Mouse (Mus musculus) cerebellum, postnatal 10 days (tissue): Measurements from ENCODE around the gene Cmbl.

ENCODE experiments used
- DNase-seq, 2 experiments: peaks; one replicate each; pipeline ENCODE4 v3.0.0; 2021; ENCODE audit warnings: mixed read lengths in 2 of 2

Cmbl gene

DNA sequence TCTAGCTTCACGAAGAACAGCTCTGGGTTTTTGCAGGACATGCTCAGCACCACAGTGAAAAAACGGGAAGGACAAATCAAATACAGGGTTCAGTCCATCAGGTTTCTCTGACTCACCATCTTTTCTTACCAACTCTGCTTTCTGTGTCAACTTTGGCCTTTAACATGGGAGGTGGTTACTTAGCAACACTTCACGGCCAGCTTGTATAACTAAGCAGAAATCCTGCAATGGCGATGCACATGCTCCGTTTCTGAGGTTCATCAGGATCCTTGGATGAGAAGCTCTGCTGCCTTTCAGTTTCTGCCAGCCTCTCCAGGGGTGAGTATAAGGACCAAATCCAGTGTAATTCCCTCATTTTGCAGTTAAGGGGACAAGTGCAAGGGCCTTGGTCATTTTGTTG, at the start of gene Cmbl:
Cmbl (plus strand) TSS at position 206 of the 400 bp plus-strand sequence.
- DNase-seq: no peak

DNA sequence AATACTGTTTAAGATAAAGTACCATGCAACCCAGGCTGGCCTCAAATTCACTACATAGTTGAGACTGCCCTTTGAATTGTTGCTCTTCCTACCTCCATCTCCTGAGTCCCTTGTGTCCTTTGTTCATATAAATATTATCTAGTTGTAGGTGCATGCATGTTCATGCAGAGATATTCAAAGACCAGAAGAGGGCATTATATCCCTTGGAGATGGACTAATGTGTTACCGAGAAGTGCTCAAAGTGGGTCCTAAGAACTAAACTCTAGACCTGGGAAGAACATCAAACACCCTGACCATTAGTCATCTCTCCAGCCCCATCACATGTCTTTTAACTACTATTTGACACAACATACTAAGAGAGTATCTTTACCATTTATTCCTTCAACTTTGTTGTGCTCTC, 48.0 kb upstream of the Cmbl start:
- no peak for DNase-seq

DNA sequence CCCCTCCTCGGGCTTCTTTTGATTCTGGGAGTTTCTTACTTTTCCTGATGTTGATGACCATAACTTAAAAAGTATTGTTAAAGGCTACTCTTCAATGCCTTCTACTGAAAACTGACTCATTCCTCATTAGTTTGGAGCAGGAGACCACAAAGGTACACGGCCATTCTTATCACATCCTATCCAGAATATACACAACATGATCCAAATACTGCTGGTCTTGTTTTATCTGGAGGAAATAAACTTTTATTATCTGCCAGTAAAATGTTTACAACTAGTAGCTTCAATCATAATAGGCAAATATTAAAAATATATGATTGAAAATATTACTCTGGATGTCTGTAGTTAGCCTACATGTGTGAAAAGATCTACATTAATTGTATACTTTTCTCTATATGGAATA, 46.8 kb upstream of the Cmbl start:
- DNase-seq: no peak

DNA sequence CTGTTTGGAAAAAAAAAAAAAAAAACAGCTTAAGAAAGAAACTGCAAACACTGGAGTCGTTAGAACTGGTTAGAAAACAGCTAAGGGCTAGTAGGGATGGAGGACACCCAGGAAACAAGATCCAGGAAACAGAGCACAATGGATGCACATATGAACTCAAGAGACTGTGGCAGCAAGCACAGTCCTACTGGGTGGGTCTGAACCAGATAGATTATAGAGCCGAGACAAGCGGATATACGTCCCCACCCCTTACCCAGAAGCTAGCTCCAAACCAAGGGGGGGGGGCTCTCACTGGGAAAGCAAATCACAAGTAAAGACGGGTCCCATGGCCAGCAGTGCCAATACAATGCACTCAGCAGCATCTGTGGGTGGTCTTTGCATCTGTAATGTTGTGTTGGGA, 46.2 kb upstream of the Cmbl start:
- no peak for DNase-seq

DNA sequence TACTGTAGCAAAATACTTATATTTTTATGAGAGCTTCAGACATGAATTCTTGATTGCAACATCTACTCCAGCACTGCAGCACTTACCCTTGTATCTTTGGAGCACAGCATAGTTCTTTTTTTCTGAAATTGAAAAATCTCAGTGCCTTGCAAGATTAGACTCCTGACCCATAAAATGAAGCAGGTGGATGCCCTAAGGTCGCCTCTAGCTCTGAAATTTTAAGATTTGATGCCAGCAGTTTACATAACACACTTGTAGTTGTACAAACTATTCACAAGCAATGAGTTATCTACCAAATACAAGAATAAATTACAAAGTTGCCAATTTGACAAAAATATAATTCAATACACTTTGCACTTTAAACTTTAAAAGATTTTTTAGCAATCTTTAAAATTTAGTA, 38.7 kb upstream of the Cmbl start:
- DNase-seq: no peak

DNA sequence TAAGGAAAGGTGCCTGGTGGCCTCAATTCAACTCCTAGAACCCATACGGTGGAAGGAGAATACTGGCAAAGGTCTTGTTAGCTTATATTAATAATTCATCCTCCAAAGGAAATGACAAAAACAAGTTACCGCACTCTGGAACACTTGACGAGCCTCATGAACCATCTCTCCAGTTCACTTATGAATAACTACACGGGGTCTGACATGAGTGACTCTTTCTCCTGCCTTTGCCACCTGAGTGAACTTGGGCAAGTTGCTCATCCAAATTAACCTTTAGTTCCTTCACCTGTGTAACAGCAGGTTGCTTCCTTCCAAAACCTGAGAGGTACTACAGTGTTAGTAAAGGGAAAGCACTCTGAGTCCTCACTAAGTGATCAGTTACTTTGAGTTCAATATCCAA, 36.7 kb upstream of the Cmbl start:
- no peak for DNase-seq

DNA sequence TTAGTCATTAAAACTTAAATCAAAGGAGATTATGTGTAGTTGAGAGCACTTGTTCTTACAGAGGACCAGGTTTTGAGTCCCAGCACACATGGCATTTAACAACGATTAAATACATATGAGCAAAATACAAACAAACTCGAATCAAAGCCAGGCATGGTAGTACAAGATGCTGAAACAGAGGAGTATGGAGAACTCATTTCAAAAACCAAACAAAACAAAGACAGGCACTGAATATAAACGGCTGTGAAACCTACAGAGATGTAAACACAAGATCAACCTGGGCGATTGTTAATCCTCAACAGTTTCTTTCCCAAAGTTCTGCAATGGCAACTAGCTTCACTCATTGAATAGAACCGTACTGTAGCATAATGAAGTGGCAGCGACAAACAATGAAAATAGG, 36.1 kb upstream of the Cmbl start:
- DNase-seq: no peak

DNA sequence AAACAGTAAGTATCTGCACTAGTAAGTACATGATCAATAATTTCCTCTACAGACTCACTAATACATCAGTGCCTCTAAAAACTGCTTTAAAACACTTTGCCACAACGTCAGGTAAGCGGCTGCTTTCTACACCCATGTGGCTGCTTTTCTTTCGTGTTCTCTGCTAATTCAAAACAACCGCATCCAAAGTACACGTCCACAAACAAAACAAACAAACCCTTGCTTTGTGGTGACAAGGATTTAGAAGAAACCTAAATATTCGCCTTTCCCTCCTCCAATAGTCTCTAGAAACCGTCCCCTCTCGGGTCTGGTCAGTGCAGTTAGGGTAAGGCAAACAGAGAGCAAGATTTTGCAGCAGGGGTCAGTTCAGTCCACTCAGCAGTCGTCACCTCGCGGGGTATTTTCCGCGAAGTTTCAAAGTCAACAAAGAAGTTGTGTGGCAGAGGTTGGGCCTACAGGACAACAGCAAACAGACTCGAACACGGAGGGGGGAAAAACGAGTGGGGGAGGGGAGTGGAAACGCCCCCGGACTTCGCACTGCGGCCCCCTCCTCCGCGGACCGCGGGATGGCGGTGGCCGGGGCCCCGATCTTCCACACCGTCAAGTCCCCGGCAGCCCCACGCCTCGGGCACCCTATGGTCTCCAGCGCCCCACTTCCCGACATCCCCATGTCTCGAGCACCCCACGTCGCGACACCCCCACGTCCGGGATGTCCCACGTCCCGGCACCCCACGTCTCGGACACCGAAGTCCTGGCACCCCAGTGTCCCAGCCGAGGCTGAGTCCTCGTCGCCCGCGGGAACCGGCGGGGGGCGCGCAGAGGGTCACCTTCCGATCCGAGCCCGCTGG, 35.2 kb upstream of the Cmbl start:
- peak; percentile 68 to 76 for DNase-seq

DNA sequence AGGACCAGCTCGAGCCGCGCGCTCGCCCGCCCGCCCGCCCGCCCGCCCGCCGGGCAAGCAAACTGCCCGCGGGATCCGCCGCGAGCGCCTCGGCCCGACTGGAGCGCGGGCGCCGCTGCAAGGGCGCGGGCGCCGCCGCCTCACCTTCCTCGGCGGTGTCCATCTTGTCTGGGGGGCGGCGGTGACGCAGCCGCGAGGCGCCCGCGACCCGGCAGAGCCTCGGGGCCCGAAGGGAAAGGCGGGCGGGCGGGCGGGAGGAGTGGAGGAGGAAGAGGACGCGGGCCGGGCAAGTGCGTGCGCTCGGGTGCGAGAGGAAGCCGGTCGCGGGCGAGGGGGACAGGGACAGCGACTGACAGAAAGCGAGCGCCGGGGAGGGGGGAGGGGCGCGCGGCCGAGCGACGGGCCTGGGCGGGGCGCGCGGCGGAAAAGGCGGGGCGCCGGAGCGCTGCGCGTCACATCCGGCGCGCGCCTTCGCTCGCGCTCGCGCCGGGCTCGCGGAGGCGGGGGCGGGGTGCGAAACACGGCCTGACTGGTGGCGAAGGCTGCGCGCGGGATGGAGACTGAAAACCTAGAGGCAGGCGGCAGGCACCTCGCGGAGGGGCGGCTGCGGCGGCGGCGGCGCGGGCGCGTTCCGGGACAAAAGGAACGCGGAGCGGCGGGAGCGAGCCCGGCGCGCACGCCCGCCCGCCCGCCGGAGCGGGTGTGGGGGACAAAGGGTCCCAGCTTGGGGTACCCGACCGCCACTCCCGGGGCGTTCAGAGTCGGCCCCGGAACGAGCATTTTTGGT, 34.3 kb upstream of the Cmbl start, which contains the start of gene March6:
March6 (minus strand) TSS at position 395 of the 787 bp plus-strand sequence.
- DNase-seq: peak; percentile 97 to 98

DNA sequence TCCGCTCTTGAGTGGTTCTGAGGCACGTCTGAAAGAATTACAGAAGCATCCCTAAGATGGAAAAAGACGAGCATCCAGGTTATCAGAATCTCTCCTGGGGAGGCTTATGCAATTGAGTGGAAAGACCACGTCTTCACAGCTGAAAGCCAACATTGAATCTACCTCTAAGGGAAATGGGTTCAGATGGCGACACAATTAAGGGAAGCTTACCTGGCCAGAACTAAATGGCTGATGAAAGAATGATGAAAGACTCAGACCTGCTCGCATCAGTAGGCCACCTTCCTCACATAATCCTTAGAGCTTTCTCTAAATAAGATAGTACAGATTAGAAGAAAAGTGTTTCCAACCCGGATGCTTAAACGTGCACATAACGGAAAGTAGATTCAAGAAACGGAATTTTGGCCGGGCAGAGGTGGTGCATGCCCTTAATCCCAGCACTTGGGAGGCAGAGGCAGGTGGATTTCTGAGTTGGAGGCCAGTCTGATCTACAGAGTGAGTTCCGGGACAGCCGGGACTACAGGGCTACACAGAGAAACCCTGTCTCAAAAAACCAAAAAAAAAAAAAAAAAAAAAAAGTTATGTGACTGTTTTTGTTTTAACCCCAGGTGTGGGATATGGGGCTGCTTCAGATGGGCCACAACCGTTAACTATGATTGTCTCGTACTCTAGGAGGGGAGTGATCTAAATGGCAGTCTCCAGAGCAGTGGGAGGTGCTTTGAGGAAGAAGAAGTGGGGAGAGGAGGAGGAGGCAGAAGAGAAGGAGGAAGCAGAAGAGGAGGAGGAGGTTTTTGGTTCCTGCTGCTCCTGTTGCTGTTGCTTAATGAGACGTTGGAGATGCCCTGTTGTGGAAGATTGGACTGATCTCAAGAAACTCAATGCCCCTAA, 33.5 kb upstream of the Cmbl start:
- peak in 1 of 2 experiments; percentile 20 for DNase-seq

DNA sequence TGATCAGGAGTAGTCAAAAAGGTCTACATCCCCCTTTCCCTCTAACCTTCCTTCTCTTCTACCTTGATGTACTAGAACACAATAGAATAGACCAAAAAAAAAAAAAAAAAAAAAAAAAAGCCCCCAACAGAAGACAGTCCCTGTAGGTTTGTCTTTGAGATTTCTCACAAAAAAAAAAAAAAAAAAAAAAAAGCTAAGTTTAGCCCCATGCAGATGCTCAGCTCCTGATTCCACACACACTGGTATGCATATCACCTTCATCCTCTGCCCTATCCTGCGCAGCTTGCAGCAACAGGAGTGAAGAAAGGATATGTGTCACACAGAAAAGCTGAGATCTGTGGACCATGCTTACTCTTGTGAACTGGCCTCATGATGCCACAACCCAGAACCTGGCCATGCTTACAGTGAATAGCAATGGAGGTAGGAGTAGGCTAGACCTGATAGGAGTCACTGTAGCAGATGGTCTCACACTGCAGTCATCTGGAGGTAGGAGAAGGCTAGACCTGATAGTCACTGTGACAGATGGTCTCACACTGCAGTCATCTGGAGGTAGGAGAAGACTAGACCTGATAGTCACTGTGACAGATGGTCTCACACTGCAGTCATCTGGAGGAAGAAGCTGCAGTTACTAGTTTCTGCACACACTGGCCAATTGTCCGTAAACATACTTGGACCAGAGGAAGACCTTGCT, 32.7 kb upstream of the Cmbl start:
- DNase-seq: no peak

DNA sequence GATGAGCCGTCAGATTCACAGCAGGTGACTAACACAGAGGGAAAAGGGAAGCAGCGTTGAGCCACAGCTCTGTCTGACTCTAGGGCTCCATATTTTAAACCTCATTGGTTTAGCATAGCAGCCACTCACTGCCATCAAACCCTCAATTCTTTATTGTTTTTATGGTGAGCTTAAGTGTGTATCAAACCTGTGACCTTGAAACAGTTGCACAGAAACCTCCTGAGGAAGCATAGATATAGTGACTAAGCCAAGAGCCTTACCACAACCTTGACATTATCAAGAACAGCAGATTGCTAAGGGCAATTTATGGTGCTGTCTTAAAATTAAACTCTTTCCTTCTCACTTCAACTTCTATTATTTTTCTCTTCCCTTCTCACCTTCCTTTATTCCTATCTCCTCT, 31.7 kb upstream of the Cmbl start:
- DNase-seq: no peak

DNA sequence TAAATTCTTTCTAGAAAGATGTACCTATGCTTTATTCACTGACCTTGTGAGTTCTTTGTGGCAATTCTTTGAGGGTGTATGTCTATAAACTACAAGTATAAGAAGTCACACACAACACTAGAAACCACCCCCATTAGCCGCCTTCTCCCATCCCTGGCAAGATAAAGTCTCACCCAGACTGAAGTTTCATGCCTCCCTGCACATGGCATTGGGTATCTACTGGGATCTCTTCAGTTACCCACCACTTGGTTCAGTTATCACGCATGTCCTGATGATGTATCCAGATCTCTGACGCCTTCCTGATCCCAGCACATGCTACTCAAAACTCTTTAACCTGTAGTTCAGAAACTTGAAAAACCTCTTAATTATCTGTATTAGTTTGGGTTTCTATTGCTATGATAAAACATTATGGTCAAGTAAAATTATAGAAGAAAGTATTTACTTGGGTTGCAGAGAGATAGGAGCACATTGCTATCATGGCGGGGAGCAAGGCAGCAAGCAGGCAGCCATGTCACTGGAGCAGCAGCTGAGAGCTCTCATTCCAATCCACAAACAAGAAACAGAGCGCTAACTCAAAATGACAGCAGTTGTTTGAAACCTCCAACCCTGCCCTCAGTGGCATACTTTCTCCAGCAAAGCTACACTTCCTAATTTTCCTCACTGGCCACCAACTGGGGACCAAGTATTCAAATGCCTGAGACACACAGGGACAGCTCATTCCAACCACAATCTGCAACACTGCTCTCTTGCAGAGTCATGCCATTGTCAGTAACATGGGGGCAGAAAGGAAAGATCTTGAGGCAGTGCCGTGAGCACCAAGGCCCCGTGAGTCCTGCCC, 30.5 kb upstream of the Cmbl start:
- no peak for DNase-seq

DNA sequence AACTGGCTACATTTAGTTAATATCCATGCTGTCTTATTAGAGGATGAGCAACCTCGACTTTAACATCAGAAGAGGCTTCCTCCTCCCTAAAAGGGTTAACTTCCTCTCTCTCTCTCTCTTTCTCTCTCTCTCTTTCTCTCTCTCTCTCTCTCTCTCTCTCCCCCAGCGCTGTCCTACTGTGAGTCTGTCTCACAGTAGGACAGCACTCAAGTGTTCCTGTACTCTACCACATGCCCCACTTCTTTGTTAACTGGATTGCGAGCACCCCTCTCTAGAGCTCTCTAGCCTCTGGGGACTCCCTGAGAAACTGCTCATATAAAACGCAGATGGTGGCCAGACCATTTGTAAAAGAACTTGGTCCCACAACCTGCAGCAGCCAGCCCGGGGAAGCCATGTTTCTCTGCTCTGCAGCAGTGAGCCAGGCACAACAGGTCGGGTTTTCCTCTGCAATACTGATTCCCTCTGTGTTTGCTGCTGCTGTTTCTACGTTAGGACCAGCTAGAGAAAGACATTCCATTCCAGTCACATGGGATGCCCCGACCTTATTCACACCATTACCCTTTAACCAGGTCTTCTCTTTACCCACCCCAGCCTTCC, 29.8 kb upstream of the Cmbl start:
- no peak for DNase-seq

DNA sequence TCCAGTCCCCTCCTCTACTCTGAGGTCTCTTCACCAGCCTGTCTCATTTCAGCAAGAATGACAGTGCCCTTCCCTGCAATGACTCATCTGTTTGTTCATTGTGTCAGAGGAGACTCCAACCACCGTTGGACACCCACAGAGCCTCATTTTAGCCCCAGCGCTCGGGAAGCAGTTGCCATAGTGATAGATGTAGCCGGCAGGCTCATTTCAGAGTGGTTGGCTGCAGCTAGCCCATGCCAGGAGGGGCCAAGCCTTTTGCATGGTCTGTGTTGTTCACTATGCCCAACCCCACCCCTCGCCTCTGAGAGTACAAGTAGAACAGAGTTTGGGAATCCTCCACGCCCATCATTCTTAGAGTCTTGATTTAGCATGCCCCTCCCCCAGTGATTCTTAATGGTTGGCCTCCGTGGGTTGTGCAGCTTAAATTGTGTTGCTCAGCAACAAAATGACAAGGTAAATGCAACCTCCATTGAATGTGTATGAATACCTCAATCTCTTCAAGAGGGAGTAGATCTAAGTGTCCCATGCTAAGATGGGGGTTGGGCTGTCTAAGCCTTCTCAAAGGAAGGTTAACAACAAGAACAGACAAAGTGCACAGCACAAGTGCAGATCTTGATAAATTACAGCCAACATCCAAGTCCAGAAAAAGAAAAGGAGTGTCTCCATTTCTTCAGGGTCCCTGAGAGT, 29.0 kb upstream of the Cmbl start:
- peak; percentile 50 to 66 for DNase-seq

DNA sequence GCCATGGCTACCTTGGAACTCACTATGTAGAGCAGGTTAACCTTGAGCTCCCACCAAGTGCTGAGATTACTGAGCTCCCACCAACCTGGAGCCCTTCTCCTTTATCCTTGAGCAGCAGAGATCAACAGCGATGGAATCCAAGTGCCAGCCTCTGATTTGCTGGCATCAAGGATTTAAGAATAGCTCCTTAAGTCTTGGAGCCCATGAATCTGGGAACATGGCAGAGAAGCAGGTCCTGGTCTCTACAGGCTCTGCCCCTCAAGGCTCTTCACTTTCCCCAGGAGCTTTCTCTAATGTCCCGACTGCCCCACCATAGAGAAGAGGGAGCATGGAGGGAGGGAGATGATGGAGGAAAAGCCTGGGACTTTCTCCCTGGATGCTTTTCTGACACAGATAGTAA, 27.5 kb upstream of the Cmbl start:
- no peak for DNase-seq

DNA sequence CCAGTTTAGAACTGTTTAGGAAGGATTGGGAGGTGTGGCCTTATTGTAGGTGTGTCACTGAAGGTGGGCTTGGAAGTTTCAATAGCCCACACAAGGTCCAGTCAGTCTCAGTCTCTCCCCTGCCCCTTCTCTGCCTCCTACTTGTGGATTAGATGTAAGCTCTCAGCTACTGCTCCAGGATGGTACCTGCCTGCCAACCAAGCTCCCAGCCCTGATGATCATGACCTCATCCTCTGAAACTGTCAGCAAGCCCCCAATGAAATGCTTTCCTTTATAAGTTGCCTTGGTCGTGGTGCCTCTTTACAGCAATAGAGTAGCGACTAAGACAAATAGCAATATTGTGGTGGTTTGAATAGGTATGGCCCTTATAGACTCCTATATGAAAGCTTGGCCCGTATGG, 26.8 kb upstream of the Cmbl start:
- DNase-seq: no peak

DNA sequence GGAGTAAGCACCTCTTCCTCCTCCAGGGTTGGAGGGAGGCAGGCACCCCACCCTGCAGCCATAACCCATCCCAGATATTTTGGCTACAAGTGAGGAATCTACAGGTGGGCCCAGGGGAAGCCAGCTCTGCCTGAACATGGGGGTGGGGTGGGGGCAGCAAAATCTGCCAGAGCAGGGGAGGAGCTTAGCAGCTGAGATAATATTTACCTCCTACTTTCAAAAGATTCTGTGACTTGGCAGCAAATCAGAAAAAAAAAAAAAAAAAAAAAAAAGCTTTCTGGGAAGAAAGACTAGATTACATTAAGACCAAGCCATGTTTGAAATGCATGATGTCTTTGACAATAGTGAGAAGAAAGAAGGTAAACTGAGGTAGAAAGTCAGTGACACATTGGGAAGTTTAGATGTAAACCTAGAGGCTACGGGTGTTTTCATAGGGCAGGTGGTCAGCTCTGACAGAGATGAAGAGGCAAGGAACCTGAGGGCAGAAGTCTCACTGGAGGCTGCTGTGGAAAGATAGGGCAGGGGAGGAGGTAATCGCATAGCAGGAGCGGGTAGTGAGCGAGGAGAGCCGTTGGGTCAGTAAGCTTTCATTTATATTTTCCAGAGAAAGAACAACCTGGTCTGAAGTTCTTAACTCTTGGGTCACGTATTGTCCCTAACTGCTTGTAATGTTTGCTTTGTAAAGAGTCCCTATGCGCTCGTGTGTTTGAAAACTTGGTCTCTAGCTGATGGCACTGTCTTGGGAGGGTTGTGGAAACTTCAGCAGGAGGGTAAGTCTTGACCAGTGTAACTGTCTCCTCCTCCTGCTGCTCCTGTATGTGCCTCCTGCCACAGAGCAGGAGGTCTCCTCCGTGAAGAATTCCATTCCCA, 25.3 kb upstream of the Cmbl start:
- peak in 1 of 2 experiments; percentile 37 for DNase-seq

DNA sequence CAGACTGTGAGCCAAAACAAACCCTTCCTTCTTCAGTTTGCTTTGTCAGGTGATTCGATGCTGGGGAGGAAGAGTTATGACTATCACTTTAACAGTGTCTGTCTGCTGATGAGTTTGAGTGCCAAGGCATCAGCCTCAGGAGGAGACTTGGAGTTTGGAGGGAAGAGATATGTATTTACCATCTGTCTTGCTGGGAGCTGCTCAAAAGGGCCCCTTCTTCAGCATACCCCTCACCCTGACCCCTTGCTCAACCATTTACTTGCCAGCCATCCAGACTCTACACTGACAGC, 24.7 kb upstream of the Cmbl start:
- no peak for DNase-seq
